Mouse (Mus musculus): Measurements from ENCODE around the gene Ezr.

- TF ChIP-seq EP300 (optimal IDR thresholded peaks at IDR 0.05), result no peak
- TF ChIP-seq CTCF (IDR thresholded peaks at IDR 0.05; ENCODE audit: low read depth), result peak; percentile 45
Observed at GRCm38 (mm10) chr17:6731634-6732033, 51.0 kb downstream of the Ezr start.

All from stomach, postnatal 0 days (tissue).